Mouse (Mus musculus) forebrain, embryonic 14.5 days (tissue): ENCODE results near the gene Ppp1r1b. TPM values are rescaled to one million over a fixed set of nuclear protein-coding genes. Genes with fewer than 3 reads are reported as not detected.

Experiments
- ATAC-seq: fragments of 200-750 bp; cut with Nextera tagmentation; 2 replicates; pipeline ENCODE4 v1.8.0; 2017; ENCODE audit warnings: mild to moderate bottlenecking, moderate library complexity
- DNase-seq: peaks from one replicate; pipeline ENCODE4 v3.0.0-alpha.2; 2015; ENCODE audit warnings: low spot score
- H3K27ac ChIP-seq: fragments of 300-500 bp; sonication (generic); 2 replicates; pipeline ENCODE4 v1.5.1; 2014; ENCODE audit warnings: low read depth, mild to moderate bottlenecking, control low read depth, low read length, moderate library complexity
- H3K27me3 ChIP-seq: fragments of 300-500 bp; sonication (generic); replicated peaks from 2 replicates; pipeline ENCODE4 v1.6.1; 2014; ENCODE audit warnings: low read length, control low read depth, mixed read lengths; ENCODE audit not compliant: control insufficient read depth, insufficient read depth
- H3K36me3 ChIP-seq: fragments of 300-500 bp; sonication (generic); 2 replicates; pipeline ENCODE4 v1.6.1; 2014; ENCODE audit warnings: low read length, control low read depth; ENCODE audit not compliant: control insufficient read depth, insufficient read depth
- H3K4me1 ChIP-seq: fragments of 300-500 bp; sonication (generic); 2 replicates; pipeline ENCODE4 v1.6.1; 2014; ENCODE audit warnings: antibody characterized with exemption, low read length, control low read depth; ENCODE audit not compliant: control insufficient read depth, insufficient read depth
- H3K4me2 ChIP-seq: fragments of 300-500 bp; sonication (generic); 2 replicates; pipeline ENCODE4 v1.6.1; 2014; ENCODE audit warnings: mild to moderate bottlenecking, control low read depth, low read length
- H3K4me3 ChIP-seq: fragments of 300-500 bp; sonication (generic); 2 replicates; pipeline ENCODE4 v1.5.1; 2014; ENCODE audit warnings: low read depth, low read length, control low read depth
- H3K9ac ChIP-seq: fragments of 300-500 bp; sonication (generic); 2 replicates; pipeline ENCODE4 v1.6.1; 2014; ENCODE audit warnings: mild to moderate bottlenecking, low read length, control low read depth, moderate library complexity
- H3K9me3 ChIP-seq: fragments of 300-500 bp; sonication (generic); replicated peaks from 2 replicates; pipeline ENCODE4 v1.6.1; 2016; ENCODE audit warnings: low read length, control low read depth, mixed read lengths; ENCODE audit not compliant: control insufficient read depth
- WGBS: fragments of 180-500 bp; shearing (Covaris S2); extraction: QIAGEN DNeasy Blood & Tissue Kit; methylation state at CpG from one replicate; pipeline ENCODE4 v1.1.7; 2014; 5-methylcytosine and 5-hydroxymethylcytosine counted together
- polyA plus RNA-seq: library from polyadenylated mRNA; unstranded; fragments of >200 nt; fragmentation: Nextera tagmentation; extraction: Ambion mirVana; gene quantifications from 2 replicates; pipeline ENCODE4 v1.2.1, GENCODE M21; 2014

Ppp1r1b gene
- polyA plus RNA-seq, 1 experiment from 2014 or later, result 33.1 TPM

GRCm38 (mm10) chr11:98358161-98359083 is 10.2 kb downstream of the Ppp1r1b start, which contains the start of gene Stard3:
Stard3 (plus strand) TSS chr11:98358368.
- no peaks in the 10 kb centered on the region for H3K27me3 ChIP-seq
- DNase-seq, result peak; percentile 94
- under 1% methylated on average over 59 of the region's 60 CpGs for WGBS
- H3K4me3 ChIP-seq, result peak within 1 kb of the TSS; percentile 68
- peak within 1 kb of the TSS; percentile 66; the same call in 1 of the 2 replicates for H3K27ac ChIP-seq
- H3K4me2 ChIP-seq, result peak within 1 kb of the TSS; percentile 91
- no peaks in the 10 kb centered on the region for H3K9me3 ChIP-seq
- peak within 1 kb of the TSS; percentile 75 for H3K9ac ChIP-seq
- peaks cover 16% of the 10 kb centered on the region for H3K4me1 ChIP-seq
- peak; percentile 90 for ATAC-seq
- H3K36me3 ChIP-seq, result no peaks in the 10 kb centered on the region

GRCm38 (mm10) chr11:98360866-98361521 is 12.8 kb downstream of the Ppp1r1b start:
- Histone ChIP-seq H3K9me3 (no peaks in the 10 kb centered on the region), H3K9ac (peak overlapping the region; percentile 29; the same call in 1 of the 2 replicates), H3K4me2 (peak overlapping the region; percentile 16; the same call in 1 of the 2 replicates), H3K27me3 (no peaks in the 10 kb centered on the region), H3K4me3 (no peak overlapping the region), H3K4me1 (peaks cover 16% of the 10 kb centered on the region), H3K36me3 (no peaks in the 10 kb centered on the region), H3K27ac (no peak overlapping the region; the same call in 1 of the 2 replicates)
- WGBS, result 51% methylated on average over 9 of the region's 9 CpGs
- DNase-seq, result no peak
- ATAC-seq, result no peak

- DNase-seq, result no peak
- H3K36me3 ChIP-seq, result no peaks in the 10 kb centered on the region
- H3K4me2 ChIP-seq, result no peak overlapping the region
- no peak overlapping the region for H3K4me3 ChIP-seq
- no peaks in the 10 kb centered on the region for H3K9me3 ChIP-seq
- peaks cover 12% of the 10 kb centered on the region for H3K4me1 ChIP-seq
- H3K27me3 ChIP-seq, result no peaks in the 10 kb centered on the region
- no peak for ATAC-seq
- WGBS, result 83% methylated on average over 5 of the region's 5 CpGs
- H3K27ac ChIP-seq, result no peak overlapping the region
- H3K9ac ChIP-seq, result no peak overlapping the region
These were observed 15.6 kb downstream of the Ppp1r1b start for GRCm38 (mm10) chr11:98363817-98364216.

- ATAC-seq, result no peak
- Histone ChIP-seq H3K9ac (no peak overlapping the region), H3K4me1 (peaks cover 6% of the 10 kb centered on the region), H3K27ac (no peak overlapping the region), H3K4me2 (no peak overlapping the region), H3K9me3 (no peaks in the 10 kb centered on the region), H3K36me3 (no peaks in the 10 kb centered on the region), H3K4me3 (no peak overlapping the region), H3K27me3 (no peaks in the 10 kb centered on the region)
- WGBS, result 92% methylated on average over 5 of the region's 5 CpGs
- no peak for DNase-seq
These were observed 16.2 kb downstream of the Ppp1r1b start for GRCm38 (mm10) chr11:98364410-98364809.

DNA sequence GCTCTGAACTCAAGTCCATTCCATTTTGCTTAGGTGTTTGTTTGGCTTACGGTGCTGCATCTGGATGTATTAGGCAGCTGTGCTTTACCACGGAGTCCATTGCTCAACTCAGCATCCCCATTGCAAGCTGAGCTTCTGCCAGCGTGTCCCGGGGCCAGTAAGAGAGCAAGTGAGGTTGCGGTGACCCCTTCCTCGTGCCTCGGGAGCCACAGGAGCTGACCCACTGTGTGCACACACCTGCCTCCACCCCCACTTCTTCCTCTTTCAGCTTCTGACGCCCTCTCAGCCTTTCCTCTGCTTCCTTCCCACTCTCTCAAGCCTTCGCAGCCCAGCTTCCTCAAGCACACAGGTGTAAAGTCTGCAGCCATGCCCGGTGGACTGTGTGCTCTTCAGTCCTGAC is 18.1 kb downstream of the Ppp1r1b start:
- no peak overlapping the region for H3K4me2 ChIP-seq
- no peak overlapping the region for H3K4me3 ChIP-seq
- no peak for ATAC-seq
- no peaks in the 10 kb centered on the region for H3K27me3 ChIP-seq
- H3K4me1 ChIP-seq, result peaks cover 9% of the 10 kb centered on the region
- no peaks in the 10 kb centered on the region for H3K36me3 ChIP-seq
- no peak for DNase-seq
- no peak overlapping the region for H3K27ac ChIP-seq
- H3K9ac ChIP-seq, result no peak overlapping the region
- WGBS, result 83% methylated on average over 10 of the region's 10 CpGs
- no peaks in the 10 kb centered on the region for H3K9me3 ChIP-seq

DNA sequence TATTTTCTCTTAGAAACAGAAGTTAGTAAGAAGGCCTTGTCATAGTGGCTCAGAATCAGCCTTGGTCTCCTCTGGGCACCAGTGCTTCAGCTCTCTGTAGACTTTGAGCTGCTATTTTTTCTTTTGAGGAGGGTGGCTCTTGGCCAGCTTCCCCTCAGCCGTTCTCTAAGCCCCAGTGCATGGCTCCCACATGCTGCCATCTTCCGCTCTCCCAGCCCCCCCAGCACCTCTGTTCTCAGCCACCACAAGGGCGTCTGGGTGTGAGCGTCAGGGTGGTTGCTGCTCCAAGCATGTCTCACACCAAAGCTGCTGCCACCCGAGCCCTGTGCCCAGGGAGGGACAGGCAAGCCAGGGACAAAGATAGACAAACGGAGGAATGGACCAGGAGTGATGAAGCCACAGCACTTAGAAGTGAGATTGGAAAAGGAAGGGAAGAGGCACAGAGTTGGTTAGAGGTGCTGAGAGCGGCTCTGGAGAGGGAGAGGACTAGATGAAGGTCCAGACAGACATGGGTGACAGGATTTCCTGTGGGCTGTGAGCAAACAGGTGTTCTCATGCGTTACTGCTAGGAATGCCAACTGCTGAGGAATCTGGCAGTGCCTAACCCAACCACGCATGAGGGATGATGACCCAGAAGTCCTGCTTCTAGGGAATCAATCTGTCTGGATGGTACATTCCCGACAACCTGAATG is 19.1 kb downstream of the Ppp1r1b start:
- no peak overlapping the region for H3K27ac ChIP-seq

GRCm38 (mm10) chr11:98367863-98368186 is 19.6 kb downstream of the Ppp1r1b start:
- H3K27me3 ChIP-seq, result no peaks in the 10 kb centered on the region
- no peak overlapping the region for H3K9ac ChIP-seq
- no peak overlapping the region for H3K27ac ChIP-seq
- 89% methylated on average over 7 of the region's 7 CpGs for WGBS
- DNase-seq, result no peak
- H3K4me3 ChIP-seq, result no peak overlapping the region
- H3K4me2 ChIP-seq, result no peak overlapping the region
- no peaks in the 10 kb centered on the region for H3K9me3 ChIP-seq
- no peak for ATAC-seq
- H3K4me1 ChIP-seq, result peaks cover 18% of the 10 kb centered on the region
- no peaks in the 10 kb centered on the region for H3K36me3 ChIP-seq

More for the DNA sequence above, 19.1 kb downstream of the Ppp1r1b start:
- Histone ChIP-seq H3K4me2 (no peak overlapping the region), H3K27me3 (no peaks in the 10 kb centered on the region), H3K36me3 (no peaks in the 10 kb centered on the region), H3K4me3 (no peak overlapping the region), H3K4me1 (peaks cover 18% of the 10 kb centered on the region), H3K9me3 (no peaks in the 10 kb centered on the region), H3K9ac (no peak overlapping the region)
- DNase-seq (no peak), ATAC-seq (no peak)
- WGBS, result 79% methylated on average over 10 of the region's 10 CpGs

DNA sequence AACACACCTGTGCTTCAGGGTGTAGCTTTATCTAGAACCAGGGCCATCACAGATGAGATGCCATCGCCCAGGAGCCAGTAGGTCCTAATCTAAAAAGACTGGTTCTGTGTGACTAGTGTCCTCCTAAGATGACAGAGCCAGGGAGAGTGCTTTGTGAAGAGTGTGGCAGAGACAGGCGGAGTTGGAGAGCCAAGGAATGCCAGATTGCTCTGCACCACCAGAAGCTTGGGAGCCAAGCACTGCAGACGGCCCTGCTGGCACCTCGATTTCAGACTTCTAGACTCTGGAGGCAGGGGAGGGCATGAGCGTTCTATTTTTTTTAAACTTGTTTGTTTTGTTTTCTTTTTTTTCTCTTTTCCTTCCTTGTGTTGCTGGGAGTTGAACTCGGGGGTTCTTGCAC is 21.1 kb downstream of the Ppp1r1b start:
- DNase-seq (peak; percentile 71), ATAC-seq (peak; percentile 51; the same call in 1 of the 2 replicates)
- Histone ChIP-seq H3K27ac (peak overlapping the region; percentile 49), H3K27me3 (no peaks in the 10 kb centered on the region), H3K9ac (no peak overlapping the region), H3K9me3 (no peaks in the 10 kb centered on the region), H3K4me1 (peaks cover 18% of the 10 kb centered on the region), H3K36me3 (peaks cover under 1% of the 10 kb centered on the region), H3K4me3 (no peak overlapping the region), H3K4me2 (no peak overlapping the region)
- 64% methylated on average over 6 of the region's 6 CpGs for WGBS
